16 mouse cellular contexts compared by ENCODE assay signal in the genomic region with DNA sequence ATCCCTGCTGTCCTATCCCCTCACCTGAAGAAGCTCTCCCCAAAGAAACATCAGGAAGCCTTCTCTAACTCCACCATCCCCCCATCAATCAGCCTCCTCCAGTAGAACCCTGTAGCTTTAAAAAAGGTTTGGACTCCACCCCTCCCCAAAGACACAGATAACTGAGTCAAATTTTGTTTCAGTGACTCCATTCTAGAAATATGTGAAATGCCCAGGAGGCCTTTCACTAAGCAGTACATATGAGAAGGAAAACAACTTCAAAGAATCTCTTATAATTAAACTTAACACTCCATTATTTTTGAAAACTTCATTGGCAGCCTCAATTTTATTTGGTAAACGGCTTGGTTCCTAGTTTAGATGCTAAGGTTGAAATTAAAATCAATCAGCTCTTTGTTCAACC. TPM values are rescaled to one million over a fixed set of nuclear protein-coding genes. Genes with fewer than 3 reads are reported as not detected.
DNase-seq lines count a peak whose midpoint lies in the region; ATAC-seq and TF ChIP-seq lines count a peak whose summit lies in the region.
"Had no signal": no experiment of that assay in that cellular context is flagged by ENCODE, and none has a peak within 500 bp of the region (broad histone marks: within the 10 kb centered on the region; RNA-seq: fewer than 3 reads in every experiment).

No protein-coding gene starts in this region.

- H3ac ChIP-seq in myocyte (ENCODE audit: control insufficient read depth, insufficient read length) = no peak overlapping the region

- peaks cover 44% of the 10 kb centered on the region for H3K4me1 ChIP-seq in liver, embryonic 12.5 days
- peaks cover 26% of the 10 kb centered on the region for H3K4me1 ChIP-seq in liver, postnatal 0 days (ENCODE audit: insufficient read depth)
- H3K4me1 ChIP-seq in heart, embryonic 14.5 days (ENCODE audit: control insufficient read depth in 2 of 2, insufficient read depth in 2 of 2, low read length in 2 of 2) = peaks cover 10 to 32% of the 10 kb centered on the region in 2 experiments
- no peaks in the 10 kb centered on the region for H3K4me1 ChIP-seq in stomach, postnatal 0 days (replicated peaks; ENCODE audit: control insufficient read depth, insufficient read depth)
- H3K4me1 ChIP-seq in midbrain, embryonic 15.5 days = peaks cover 17% of the 10 kb centered on the region

- TF ChIP-seq CTCF in gastrocnemius, adult 2 months (IDR thresholded peaks at IDR 0.05) = no peak
- TF ChIP-seq CTCF in liver, postnatal 0 days (IDR thresholded peaks at IDR 0.05; ENCODE audit: low read depth) = no peak
- no peak for TF ChIP-seq CTCF in stomach, postnatal 0 days (IDR thresholded peaks at IDR 0.05; ENCODE audit: low read depth)

- no peak for TF ChIP-seq EP300 in liver, postnatal 0 days (IDR thresholded peaks at IDR 0.05; ENCODE audit: low read depth)
- no peak for TF ChIP-seq EP300 in stomach, postnatal 0 days (optimal IDR thresholded peaks at IDR 0.05)

- 0 out of 2 replicates have a peak, but pooled peaks cover 3% of the 10 kb centered on the region for H3K36me3 ChIP-seq in liver, embryonic 12.5 days
- no peaks in the 10 kb centered on the region for H3K36me3 ChIP-seq in liver, postnatal 0 days (replicated peaks; ENCODE audit: insufficient read depth, low read length)
- no peaks in the 10 kb centered on the region for H3K36me3 ChIP-seq in heart, embryonic 14.5 days (ENCODE audit: control insufficient read depth, insufficient read depth, low read length)
- H3K36me3 ChIP-seq in myocyte (ENCODE audit: control insufficient read depth, insufficient read depth) = no peaks in the 10 kb centered on the region
- H3K36me3 ChIP-seq in stomach, postnatal 0 days (ENCODE audit: control insufficient read depth, insufficient read depth, low read length) = no peaks in the 10 kb centered on the region
- H3K36me3 ChIP-seq in midbrain, embryonic 15.5 days (replicated peaks) = no peaks in the 10 kb centered on the region
- H3K36me3 ChIP-seq: embryonic facial prominence, embryonic 12.5 days; midbrain, embryonic 12.5 days had no signal

- peak overlapping the region; percentile 77 for H3K27ac ChIP-seq in gastrocnemius, adult 2 months
- peak overlapping the region; percentile 20; the same call in 1 of the 2 replicates for H3K27ac ChIP-seq in liver, embryonic 12.5 days
- H3K27ac ChIP-seq in liver, postnatal 0 days (ENCODE audit: low read depth) = no peak overlapping the region
- H3K27ac ChIP-seq in heart, embryonic 14.5 days (replicated peaks in 1 of 2; ENCODE audit: control insufficient read depth in 1 of 2, insufficient read depth in 1 of 2, low read depth in 2 of 2, low read length in 2 of 2) = peak overlapping the region; percentile 8 to 38; a peak in 3 of 4 replicates
- H3K27ac ChIP-seq in stomach, postnatal 0 days (replicated peaks) = no peak overlapping the region
- no peak overlapping the region for H3K27ac ChIP-seq in midbrain, embryonic 15.5 days
- H3K27ac ChIP-seq: embryonic facial prominence, embryonic 12.5 days; midbrain, embryonic 12.5 days had no signal

- H3K4me2 ChIP-seq in liver, embryonic 12.5 days = peak overlapping the region; percentile 16
- H3K4me2 ChIP-seq in liver, postnatal 0 days (ENCODE audit: low read depth, low read length) = no peak overlapping the region
- H3K4me2 ChIP-seq in heart, embryonic 14.5 days (ENCODE audit: low read length) = peak overlapping the region; percentile 43
- H3K4me2 ChIP-seq in myocyte (ENCODE audit: low read depth) = peak overlapping the region; percentile 74
- H3K4me2 ChIP-seq in stomach, postnatal 0 days (replicated peaks; ENCODE audit: low read depth) = no peak overlapping the region
- H3K4me2 ChIP-seq in midbrain, embryonic 15.5 days = no peak overlapping the region
- H3K4me2 ChIP-seq: embryonic facial prominence, embryonic 12.5 days; midbrain, embryonic 12.5 days had no signal

- no peak for DNase-seq in gastrocnemius, adult 2 months
- DNase-seq in gastrocnemius, adult 18-20 months (ENCODE audit: low spot score) = no peak
- DNase-seq in liver, postnatal 0 days = no peak
- no peak for DNase-seq in stomach, postnatal 0 days (ENCODE audit: low spot score)
- DNase-seq: kidney, adult 18-20 months; kidney, postnatal 14 days; layer of hippocampus, adult 9-11 months; lung, postnatal 10 days; thymus, postnatal 4 days had no signal

- intact Hi-C loops in gastrocnemius, adult 2 months (cut with DNase I) = no loop called here

- no peak overlapping the region for H3K9ac ChIP-seq in liver, embryonic 12.5 days
- H3K9ac ChIP-seq in liver, postnatal 0 days (replicated peaks) = no peak overlapping the region
- peak overlapping the region; percentile 8; the same call in 1 of the 2 replicates for H3K9ac ChIP-seq in heart, embryonic 14.5 days (ENCODE audit: low read length)
- H3K9ac ChIP-seq in stomach, postnatal 0 days (ENCODE audit: low read length) = no peak overlapping the region
- H3K9ac ChIP-seq in midbrain, embryonic 15.5 days = no peak overlapping the region
- H3K9ac ChIP-seq: embryonic facial prominence, embryonic 12.5 days; midbrain, embryonic 12.5 days had no signal

- WGBS in liver, embryonic 12.5 days (ENCODE audit: insufficient replicate concordance) = 72% methylated on average over 1 of the region's 1 CpGs
- 87% methylated on average over 1 of the region's 1 CpGs for WGBS in liver, postnatal 0 days (ENCODE audit: insufficient replicate concordance)
- WGBS in heart, embryonic 14.5 days = 53% methylated on average over 1 of the region's 1 CpGs
- 79% methylated on average over 1 of the region's 1 CpGs for WGBS in stomach, postnatal 0 days
- 87% methylated on average over 1 of the region's 1 CpGs for WGBS in midbrain, embryonic 15.5 days

- H3K4me3 ChIP-seq in gastrocnemius, adult 2 months = peak overlapping the region; percentile 51
- H3K4me3 ChIP-seq in liver, embryonic 12.5 days = no peak overlapping the region
- H3K4me3 ChIP-seq in liver, postnatal 0 days (ENCODE audit: low read depth, low read length) = no peak overlapping the region
- peak overlapping the region in 1 of 2 experiments; percentile 0; a peak in 1 of 4 replicates for H3K4me3 ChIP-seq in heart, embryonic 14.5 days (ENCODE audit: control insufficient read depth in 1 of 2, insufficient read depth in 1 of 2, low read depth in 1 of 2, low read length in 2 of 2)
- H3K4me3 ChIP-seq in myocyte = no peak overlapping the region
- H3K4me3 ChIP-seq in stomach, postnatal 0 days (ENCODE audit: low read depth, low read length) = no peak overlapping the region
- no peak overlapping the region for H3K4me3 ChIP-seq in midbrain, embryonic 15.5 days
- H3K4me3 ChIP-seq: embryonic facial prominence, embryonic 12.5 days; midbrain, embryonic 12.5 days had no signal

- no peak for TF ChIP-seq POLR2A in myocyte (IDR thresholded peaks at IDR 0.05; ENCODE audit: insufficient read length, low read depth)

- peak; percentile 42; the same call in 1 of the 2 replicates for ATAC-seq in liver, embryonic 12.5 days
- no peak for ATAC-seq in liver, postnatal 0 days
- peak; percentile 26; the same call in 1 of the 2 replicates for ATAC-seq in heart, embryonic 14.5 days (ENCODE audit: insufficient number of reproducible peaks, insufficient read depth, low FRiP score, low read depth)
- no peak for ATAC-seq in stomach, postnatal 0 days (ENCODE audit: low FRiP score, low TSS enrichment)
- ATAC-seq in midbrain, embryonic 15.5 days (replicated peaks) = no peak
- ATAC-seq: hindbrain, embryonic 16.5 days had no signal

- H3K27me3 ChIP-seq in liver, embryonic 12.5 days (replicated peaks) = no peaks in the 10 kb centered on the region
- H3K27me3 ChIP-seq in liver, postnatal 0 days (ENCODE audit: insufficient read depth, low read length) = no peaks in the 10 kb centered on the region
- H3K27me3 ChIP-seq in heart, embryonic 14.5 days (ENCODE audit: control insufficient read depth, insufficient read depth, low read length) = no peaks in the 10 kb centered on the region
- no peaks in the 10 kb centered on the region for H3K27me3 ChIP-seq in myocyte (ENCODE audit: control insufficient read depth, insufficient read depth, insufficient read length)
- H3K27me3 ChIP-seq in stomach, postnatal 0 days (ENCODE audit: control insufficient read depth, insufficient read depth, low read length) = no peaks in the 10 kb centered on the region
- no peaks in the 10 kb centered on the region for H3K27me3 ChIP-seq in midbrain, embryonic 15.5 days (replicated peaks)
- H3K27me3 ChIP-seq: embryonic facial prominence, embryonic 12.5 days; midbrain, embryonic 12.5 days had no signal

- H3K79me2 ChIP-seq in myocyte (ENCODE audit: control insufficient read depth, insufficient read depth) = peaks cover 97% of the 10 kb centered on the region

- H3K9me3 ChIP-seq in liver, embryonic 12.5 days (replicated peaks) = no peaks in the 10 kb centered on the region
- H3K9me3 ChIP-seq in liver, postnatal 0 days (ENCODE audit: low read length) = no peaks in the 10 kb centered on the region
- no peaks in the 10 kb centered on the region for H3K9me3 ChIP-seq in heart, embryonic 14.5 days (ENCODE audit: control insufficient read depth, low read length)
- no peaks in the 10 kb centered on the region for H3K9me3 ChIP-seq in stomach, postnatal 0 days (ENCODE audit: control insufficient read depth, low read length)
- H3K9me3 ChIP-seq in midbrain, embryonic 15.5 days = no peaks in the 10 kb centered on the region
- H3K9me3 ChIP-seq: embryonic facial prominence, embryonic 12.5 days; midbrain, embryonic 12.5 days had no signal

TF ChIP-seq in myocyte, 11 proteins besides CTCF, POLR2A, EP300 and RAD21 (continues in another document):
- TF ChIP-seq E2F4 (IDR thresholded peaks at IDR 0.05; ENCODE audit: insufficient read depth) (no peak), MYOG (IDR thresholded peaks at IDR 0.05; ENCODE audit: control insufficient read depth in 1 of 3, insufficient read depth in 1 of 3, insufficient read length in 2 of 3, low read depth in 2 of 3) (no peak), TCF3 (IDR thresholded peaks at IDR 0.05; ENCODE audit: insufficient read length, low read depth) (no peak), REST (IDR thresholded peaks at IDR 0.05; ENCODE audit: insufficient read depth, insufficient read length) (no peak), MAX (IDR thresholded peaks at IDR 0.05; ENCODE audit: low read depth) (no peak), CEBPB (IDR thresholded peaks at IDR 0.05; ENCODE audit: insufficient read depth, poor library complexity, severe bottlenecking) (no peak), TCF12 (IDR thresholded peaks at IDR 0.05; ENCODE audit: insufficient read depth, poor library complexity, severe bottlenecking) (no peak), MYOD1 (IDR thresholded peaks at IDR 0.05; ENCODE audit: control insufficient read depth in 1 of 3, insufficient read length in 2 of 3, low read depth in 2 of 3) (no peak)

RNA-seq across cellular contexts. Expression of a gene that starts 6.4 kb away (rescaled TPM):
- total RNA-seq in gastrocnemius, adult 2 months (2021) = 10 to 100 TPM; 65.3 to 77.3 TPM
- total RNA-seq in gastrocnemius, adult 18-20 months (2021) = 10 to 100 TPM; 51.2 to 57.0 TPM
- polyA plus RNA-seq in liver, embryonic 12.5 days (2016; fragmentation: Nextera tagmentation; extraction: Ambion mirVana) = 3.8 and 4.2 TPM in 2 replicates
- 2.4 and 3.1 TPM in 2 replicates for polyA plus RNA-seq in liver, postnatal 0 days (2015; fragmentation: Nextera tagmentation; extraction: Ambion mirVana)
- polyA plus RNA-seq in heart, embryonic 14.5 days (2014; fragmentation: Nextera tagmentation; extraction: Ambion mirVana) = 15.6 and 18.1 TPM in 2 replicates
- polyA plus RNA-seq in myocyte (2012; fragmentation: generic; extraction: Trizol) = 4.4 TPM
- 4.8 and 5.0 TPM in 2 replicates for polyA plus RNA-seq in stomach, postnatal 0 days (2015; fragmentation: Nextera tagmentation; extraction: Ambion mirVana)
- polyA plus RNA-seq in midbrain, embryonic 15.5 days (2015; fragmentation: Nextera tagmentation; extraction: Ambion mirVana) = 8.3 and 8.6 TPM in 2 replicates

Comparison
In these comparisons a context has a peak if more than half of its experiments do, and no peak if none do; other contexts are left out.
1. H3K27ac ChIP-seq: peak in gastrocnemius, adult 2 months (single experiment), liver, embryonic 12.5 days (single experiment) and heart, embryonic 14.5 days (2 of 2); none in liver, postnatal 0 days (single experiment), stomach, postnatal 0 days (single experiment) and midbrain, embryonic 15.5 days (single experiment).
2. ATAC-seq: peak in liver, embryonic 12.5 days (single experiment) and heart, embryonic 14.5 days (single experiment); none in liver, postnatal 0 days (single experiment), stomach, postnatal 0 days (single experiment) and midbrain, embryonic 15.5 days (single experiment).
3. H3K4me2 ChIP-seq: peak in liver, embryonic 12.5 days (single experiment), heart, embryonic 14.5 days (single experiment) and myocyte (single experiment); none in liver, postnatal 0 days (single experiment), stomach, postnatal 0 days (single experiment) and midbrain, embryonic 15.5 days (single experiment).